Mouse (Mus musculus) MEL (cell line): ENCODE results near the gene Abcb10.

Source experiments
- CTCF ChIP-seq, 3 experiments: IDR thresholded peaks in 2 of 3; conservative IDR thresholded peaks in 1 of 3; 2 replicates each; pipeline ENCODE4 v1.5.1; 2011 to 2012; ENCODE audit warnings: low read length in 3 of 3, low read depth in 2 of 3, mild to moderate bottlenecking in 2 of 3, improper control_type of control experiment in 1 of 3, inconsistent platforms in 1 of 3, mixed read lengths in 1 of 3, moderate library complexity in 1 of 3; ENCODE audit not compliant: control insufficient read depth in 1 of 3, insufficient read depth in 1 of 3, poor library complexity in 1 of 3, severe bottlenecking in 1 of 3
- E2F4 ChIP-seq: IDR thresholded peaks from 2 replicates; pipeline ENCODE4 v1.6.1; 2011; ENCODE audit warnings: low read depth, low read length, improper control_type of control experiment, borderline replicate concordance
- EP300 ChIP-seq, 2 experiments: IDR thresholded peaks; 2 replicates each; pipeline ENCODE4 v1.6.1; 2011; ENCODE audit warnings: improper control_type of control experiment in 2 of 2, low read length in 2 of 2, low read depth in 1 of 2, mild to moderate bottlenecking in 1 of 2
- ETS1 ChIP-seq: IDR thresholded peaks from 2 replicates; pipeline ENCODE4 v1.6.1; 2012; ENCODE audit warnings: low read depth, mild to moderate bottlenecking, inconsistent platforms, low read length, improper control_type of control experiment, moderate library complexity
- POLR2A ChIP-seq, 2 experiments: IDR thresholded peaks; 2 replicates each; pipeline ENCODE4 v1.6.1; 2011 to 2012; ENCODE audit warnings: low read length in 2 of 2, mild to moderate bottlenecking in 2 of 2, control low read depth in 1 of 2, improper control_type of control experiment in 1 of 2, low read depth in 1 of 2, moderate library complexity in 1 of 2; ENCODE audit not compliant: control insufficient read depth in 1 of 2, insufficient read depth in 1 of 2, poor library complexity in 1 of 2
- ZC3H11A ChIP-seq: IDR thresholded peaks from 2 replicates; pipeline ENCODE4 v1.6.1; 2012; ENCODE audit warnings: low read depth, mild to moderate bottlenecking, inconsistent platforms, low read length, improper control_type of control experiment

GRCm38 (mm10) chr8:123954246-123954645, 28.7 kb downstream of the Abcb10 start:
- TF ChIP-seq CTCF (IDR thresholded peaks at IDR 0.05 in 2 of 3, conservative IDR thresholded peaks at IDR 0.05 in 1 of 3; ENCODE audit: control insufficient read depth in 1 of 3, insufficient read depth in 1 of 3, low read depth in 2 of 3, low read length in 3 of 3, poor library complexity in 1 of 3, severe bottlenecking in 1 of 3) (no peak), E2F4 (no peak), ETS1 (no peak), ZC3H11A (no peak), EP300 (IDR thresholded peaks at IDR 0.05; ENCODE audit: low read depth in 1 of 2, low read length in 2 of 2) (no peak), POLR2A (IDR thresholded peaks at IDR 0.05; ENCODE audit: control insufficient read depth in 1 of 2, insufficient read depth in 1 of 2, low read depth in 1 of 2, low read length in 2 of 2, poor library complexity in 1 of 2) (no peak)
